Mouse (Mus musculus): Measurements from ENCODE around the gene Lrrc32.

The Lrrc32 gene

DNA sequence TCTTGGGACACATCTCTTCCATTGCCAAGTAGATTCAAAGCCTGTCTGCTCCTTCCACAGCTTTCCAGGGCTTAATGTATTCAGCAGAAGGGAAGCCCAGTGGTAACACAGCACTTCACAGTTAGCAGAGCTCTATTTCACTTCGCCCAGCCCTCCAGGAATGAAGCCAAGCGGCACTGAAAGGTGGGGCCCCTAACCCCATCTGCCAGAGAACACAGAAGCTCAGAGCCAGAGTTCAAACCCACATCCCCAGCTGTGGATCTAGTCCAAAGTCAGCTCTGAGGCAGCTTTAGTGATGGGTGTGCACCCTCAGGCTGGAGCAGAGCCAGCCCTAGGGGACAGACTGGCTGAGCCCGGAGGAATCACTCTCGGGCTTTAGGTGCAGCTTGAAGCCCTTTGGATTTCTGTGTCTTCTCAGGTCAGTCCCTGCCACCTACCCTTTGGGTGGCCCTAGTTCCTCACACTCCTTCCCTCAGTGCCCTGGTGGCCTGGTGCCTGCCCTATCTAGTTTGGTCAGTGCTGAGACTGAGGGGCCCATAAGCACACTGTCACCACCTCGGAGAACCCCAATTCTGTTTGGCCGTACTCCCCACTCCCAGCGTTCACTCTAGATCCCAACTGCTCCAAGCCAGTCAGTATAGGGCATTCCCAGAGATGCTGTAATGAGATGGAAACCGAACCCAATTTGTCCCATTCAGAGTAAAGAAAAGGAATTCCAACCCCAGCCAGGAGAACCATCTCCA is 34.2 kb downstream of the Lrrc32 start:
- no peak for DNase-seq

DNA sequence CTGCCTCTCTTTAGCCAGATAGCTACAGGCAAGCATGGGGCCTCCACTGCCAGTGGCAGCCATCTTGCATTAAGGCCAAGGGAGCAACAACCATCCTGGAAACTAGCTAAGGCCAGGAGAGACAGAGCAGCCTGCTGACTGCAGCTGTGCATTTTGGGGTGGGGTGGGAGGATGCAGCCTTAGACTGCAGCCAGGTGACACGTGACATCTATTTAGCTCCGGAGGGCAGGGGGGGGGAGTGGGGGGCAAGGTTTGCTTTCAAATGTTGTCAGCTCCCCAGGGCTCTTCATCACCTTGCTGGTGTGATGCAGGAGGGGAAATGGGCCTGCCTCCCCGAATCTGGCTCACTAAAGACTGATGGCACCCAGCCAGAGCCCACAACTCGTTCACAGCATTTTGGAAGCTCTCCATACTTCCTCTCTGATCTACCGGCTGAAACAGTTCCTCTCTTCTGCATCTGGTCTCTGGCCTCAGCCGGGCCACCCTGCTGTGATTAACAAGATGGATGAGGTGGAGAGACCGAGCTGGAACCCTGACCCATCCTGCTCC is 34.8 kb downstream of the Lrrc32 start:
- no peak for DNase-seq

DNA sequence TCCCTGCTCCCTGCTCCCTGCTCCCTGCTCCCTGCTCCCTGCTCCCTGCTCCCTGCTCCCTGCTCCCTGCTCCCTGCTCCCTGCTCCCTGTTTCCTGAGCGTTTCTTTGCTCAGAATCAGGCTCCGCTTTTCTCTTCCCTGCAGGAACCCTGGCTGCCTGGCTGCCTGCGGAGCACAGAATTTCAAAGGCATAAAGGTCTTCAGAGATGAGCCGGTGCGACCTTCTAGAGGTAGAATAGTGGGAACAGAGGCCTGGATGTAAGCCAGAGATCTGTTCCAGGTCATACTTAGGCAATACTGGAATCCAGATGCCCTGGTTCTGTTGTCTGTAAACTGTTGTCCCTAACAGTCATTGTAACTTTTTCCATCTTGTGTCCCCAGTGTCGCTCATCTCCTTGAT is 35.3 kb downstream of the Lrrc32 start:
- no peak for DNase-seq

DNA sequence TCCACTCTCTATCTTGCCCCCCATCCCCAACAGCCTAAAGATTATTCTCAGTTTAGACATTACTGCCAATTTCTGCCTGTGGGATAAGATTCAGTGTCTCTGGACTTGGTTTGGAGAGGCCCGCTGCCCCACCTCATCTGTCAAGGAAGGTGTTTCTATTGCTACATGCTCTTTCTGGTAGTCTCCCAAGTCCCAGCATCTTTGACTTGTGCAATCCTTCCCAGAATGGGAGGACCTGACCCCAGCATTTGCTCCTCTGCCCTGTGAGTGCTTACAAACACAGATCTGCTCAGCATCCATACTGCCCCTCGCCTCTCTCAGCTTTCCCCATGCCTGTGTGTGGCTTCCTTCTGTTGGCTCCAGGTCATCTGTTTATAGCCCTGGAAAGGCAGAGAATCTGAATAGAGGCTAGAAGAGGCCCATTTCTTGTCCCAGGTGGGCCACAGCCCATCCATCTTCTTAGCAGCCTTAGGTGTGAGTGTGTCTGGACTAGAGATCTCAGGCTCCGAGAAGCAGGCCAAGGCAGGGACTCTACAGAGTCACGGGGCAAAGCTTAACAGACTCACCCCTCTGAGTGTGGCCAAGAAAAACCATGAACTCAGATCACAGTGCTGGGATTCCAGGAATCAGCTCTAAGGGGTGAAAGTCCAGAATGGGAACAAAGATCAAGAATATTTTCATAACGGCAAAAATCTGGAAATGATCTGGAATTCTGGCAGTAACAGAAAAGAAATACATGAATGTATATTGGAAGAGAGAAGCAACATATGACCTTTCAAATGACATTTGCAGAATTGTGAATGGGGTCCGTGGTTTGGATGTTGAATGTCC is 36.0 kb downstream of the Lrrc32 start:
- DNase-seq: no peak

DNA sequence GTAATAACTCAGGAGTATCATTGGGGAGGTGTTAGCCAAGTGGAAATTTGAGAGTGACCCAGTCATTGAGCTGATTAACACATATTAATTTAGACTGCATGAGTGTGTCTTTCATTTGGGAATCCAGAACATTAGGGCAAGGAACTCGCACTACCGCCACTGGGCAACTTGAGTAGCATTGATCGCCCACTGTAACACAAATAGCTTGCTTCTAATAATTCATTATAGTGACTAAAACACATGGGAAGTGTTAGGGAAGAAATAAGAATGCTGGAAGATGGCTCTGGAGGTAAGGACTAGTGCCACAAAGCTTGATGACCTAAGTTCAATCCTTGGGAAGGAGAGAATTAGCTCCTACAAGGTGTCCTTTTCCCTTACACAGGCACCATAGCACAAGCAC is 38.0 kb downstream of the Lrrc32 start:
- DNase-seq: no peak

DNA sequence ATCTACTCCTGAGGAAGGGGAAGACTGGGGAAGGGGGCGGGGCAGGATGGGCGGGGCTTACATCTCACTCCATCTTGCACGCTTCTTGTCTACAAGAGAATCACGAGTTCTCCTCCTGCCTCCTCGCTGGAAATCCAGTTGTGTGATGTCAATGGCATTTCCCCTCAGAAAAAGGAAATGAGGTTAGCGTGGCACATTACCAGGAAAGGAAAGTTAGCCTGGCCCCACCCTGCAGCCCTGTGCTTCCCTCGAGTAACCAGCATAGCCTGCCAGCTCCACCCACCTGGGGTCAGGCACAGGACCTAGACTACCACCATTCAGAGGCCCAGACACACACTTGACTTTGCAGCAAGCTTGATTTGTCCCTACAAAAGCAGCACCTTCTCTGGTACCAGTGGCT is 42.5 kb downstream of the Lrrc32 start:
- no peak for DNase-seq

DNA sequence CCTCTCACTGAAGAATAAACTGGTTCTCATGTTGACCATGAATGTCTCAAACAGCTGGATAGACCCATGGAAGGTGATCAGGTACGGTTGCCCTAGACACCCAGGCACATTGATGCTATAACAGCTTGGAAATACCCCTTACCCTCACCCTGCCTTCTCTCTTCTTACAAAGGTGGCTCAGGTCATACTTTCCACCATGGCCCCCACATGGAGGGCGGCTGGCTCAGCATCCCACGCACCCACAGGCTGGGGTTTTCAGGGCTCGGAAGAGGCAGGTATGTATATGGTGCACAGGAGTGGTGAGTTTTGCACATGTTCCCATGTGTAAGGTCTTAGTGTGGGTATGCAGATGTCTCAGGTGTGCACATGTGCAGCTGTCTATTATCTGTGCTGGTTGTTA is 43.9 kb downstream of the Lrrc32 start:
- DNase-seq: no peak

DNA sequence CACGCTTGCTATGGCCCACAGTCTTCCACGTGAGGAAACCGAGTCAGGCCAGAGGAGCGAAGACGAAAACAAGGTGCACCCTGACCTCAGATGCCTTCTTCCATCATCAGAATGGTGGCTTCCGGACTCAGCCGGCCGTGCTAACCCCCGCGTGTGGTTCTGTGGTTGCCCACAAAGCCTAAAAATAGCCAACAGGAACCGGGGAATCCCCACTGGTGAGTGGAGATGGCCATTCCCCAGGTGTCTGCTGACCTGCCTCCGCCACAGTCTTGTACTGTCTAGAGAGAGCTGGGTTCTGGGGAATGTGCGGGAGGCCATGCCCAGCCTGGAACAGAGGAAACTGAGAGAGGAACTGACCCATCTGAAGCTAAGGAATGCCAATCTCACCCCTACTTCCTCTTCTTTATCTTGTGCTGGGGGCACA is 45.4 kb downstream of the Lrrc32 start:
- DNase-seq: no peak

DNA sequence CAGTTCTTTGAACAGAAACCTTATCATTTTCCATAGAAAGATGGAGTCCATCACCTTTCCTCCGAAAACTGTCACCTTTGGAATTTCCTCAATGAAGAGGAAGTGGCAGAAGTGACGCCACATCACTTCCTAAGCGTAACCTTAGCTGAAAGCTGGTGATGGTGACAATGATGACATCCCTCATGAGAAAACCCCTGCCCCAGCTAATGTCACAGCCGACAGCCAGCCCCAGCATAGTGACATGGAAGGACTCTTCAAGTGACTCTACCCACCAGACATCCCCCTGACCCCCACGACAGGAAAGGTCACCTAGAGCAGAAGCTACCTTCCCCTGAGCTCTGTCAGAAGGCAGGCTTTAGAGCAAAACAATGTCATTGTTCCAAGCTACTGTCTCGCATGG is 46.1 kb downstream of the Lrrc32 start:
- DNase-seq: no peak

DNA sequence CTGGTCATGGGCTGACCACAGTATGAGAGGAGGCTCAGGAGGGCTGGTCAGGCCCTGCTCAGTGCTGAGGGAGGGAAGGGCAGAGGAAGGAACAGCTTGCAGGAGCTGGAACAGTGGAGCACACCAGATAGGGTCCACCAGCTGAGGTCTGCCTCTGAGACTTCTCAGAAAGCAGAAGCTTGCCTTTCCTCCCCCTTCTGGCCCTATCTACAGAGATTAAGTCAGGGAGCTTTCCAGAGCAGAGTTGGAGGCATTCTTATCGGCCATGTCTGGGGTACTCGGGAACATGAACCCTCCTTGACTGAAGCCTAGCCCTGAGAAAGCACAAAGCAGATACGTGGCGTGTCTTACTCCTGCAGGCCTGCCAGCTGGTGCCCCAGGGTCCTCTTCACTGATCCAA is 46.8 kb downstream of the Lrrc32 start:
- DNase-seq: no peak

DNA sequence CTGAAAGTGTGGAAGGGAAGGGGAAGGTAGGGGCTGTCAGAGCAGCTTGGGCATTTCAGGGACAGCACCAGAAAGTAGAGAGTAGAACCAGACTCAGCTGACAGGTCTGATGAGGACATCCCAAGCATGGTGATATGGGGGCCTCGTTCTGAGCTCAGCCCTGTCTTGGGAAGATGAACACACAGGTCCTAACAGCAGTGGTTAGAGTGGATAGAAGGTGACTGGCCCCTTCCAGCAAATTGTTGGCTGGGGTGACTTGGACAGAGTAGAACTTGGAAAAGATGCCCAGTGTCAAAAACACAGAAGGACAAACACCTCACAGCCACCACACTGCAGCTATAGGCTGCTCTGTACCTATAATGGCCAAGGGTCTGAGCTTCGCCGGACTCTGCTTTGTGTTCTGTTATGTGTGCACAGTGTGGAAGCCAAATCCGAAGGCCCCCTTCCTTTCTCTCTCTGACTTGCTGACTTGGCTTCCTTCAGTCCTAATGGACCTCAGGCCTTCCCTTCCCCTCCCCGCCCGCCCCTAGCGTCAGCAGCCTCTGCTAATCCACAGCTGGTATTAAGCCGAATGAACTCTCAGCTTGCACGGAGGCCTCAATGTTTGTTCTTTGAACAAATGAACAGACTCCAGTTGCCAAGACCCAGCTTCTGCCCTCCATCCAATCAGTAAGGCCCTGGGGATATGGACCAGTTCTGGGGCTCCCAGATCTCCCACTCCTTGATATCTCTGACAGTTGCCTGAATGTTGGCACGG is 48.3 kb downstream of the Lrrc32 start:
- DNase-seq: no peak

DNA sequence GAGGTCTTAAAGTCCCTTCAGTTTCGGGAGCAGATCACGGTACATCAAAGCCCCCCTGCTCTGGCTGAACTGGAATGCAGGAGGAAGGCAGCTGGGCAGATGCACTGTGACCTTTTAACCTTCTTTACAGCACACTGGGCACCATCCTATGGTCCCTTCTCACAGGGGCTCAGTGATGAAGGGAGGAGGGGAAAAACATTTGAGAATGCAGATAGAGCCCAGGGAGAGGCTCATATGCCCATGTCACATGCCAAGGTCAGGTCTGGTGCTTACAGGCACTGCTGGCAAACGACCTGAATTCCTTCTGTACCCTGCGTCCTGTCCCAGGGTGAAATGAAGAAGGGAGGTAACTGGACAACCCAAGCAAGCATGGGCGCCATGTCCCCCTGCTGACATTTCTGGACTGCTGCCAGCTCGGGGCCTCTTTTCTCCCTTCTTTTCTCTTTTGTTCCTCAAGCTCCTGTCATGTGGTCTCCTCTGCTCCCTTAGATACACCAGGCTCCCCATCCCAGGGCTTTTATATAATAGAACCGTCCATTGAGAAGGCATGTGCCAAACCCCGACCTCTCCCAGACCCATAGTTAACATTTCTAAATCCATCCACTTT is 49.0 kb downstream of the Lrrc32 start:
- no peak for DNase-seq

DNA sequence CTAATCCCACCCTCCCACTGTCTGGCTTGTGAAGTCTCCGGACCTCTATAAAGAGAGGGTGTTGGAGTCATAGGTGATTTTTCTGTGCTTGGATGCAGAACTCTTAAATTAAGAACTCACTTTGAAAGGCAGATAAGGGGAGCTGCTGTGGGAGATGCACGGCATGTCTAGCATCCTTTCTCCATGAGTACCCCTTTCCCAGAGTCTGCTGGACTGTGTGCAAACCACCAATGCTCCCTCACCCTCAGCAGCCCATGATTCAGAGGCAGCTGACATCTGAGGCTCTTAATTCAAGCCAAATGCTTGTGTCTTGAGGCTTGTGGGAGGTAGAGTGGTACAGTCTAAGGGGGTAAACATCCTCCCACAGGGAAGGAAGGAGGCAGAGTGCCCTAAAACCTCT is 51.8 kb downstream of the Lrrc32 start:
- no peak for DNase-seq

DNA sequence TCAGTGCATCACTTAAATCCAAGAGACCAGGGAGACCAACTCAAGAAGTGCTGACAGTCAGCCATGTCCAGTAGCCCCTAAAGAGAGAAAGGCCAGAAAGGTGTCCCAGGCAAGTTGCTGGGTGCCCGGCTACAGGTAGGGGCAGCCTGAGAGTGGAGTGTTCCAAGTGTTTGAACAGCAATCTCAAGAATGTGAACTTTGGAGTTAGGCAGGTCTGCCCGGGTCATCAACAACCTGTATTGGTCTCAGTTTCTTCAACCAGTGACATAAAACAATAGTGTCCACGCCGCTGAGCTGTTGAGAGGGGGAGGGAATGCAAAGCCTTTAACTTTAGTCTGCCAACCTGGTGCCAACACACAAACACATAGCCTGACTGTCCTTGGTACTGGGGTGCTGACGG is 52.5 kb downstream of the Lrrc32 start:
- no peak for DNase-seq

DNA sequence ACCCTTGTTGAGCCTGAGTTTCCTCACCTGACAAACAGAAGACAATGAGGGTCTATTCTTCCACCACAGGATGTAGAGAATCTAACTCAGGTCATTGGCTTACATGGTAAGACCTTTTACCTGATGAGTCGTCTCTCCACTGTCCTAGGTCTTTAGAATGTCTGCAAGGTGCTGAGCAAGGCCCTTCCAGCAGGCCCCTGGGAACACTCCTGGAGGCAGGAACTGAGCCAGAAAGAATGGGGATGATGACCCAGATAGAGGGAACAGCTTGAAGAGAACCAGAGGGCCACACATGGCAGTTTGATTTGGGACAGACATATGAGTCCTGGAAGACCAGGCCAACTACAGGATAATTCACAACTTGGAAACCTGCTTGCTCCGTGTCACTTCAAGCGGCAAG is 53.2 kb downstream of the Lrrc32 start:
- no peak for DNase-seq

DNA sequence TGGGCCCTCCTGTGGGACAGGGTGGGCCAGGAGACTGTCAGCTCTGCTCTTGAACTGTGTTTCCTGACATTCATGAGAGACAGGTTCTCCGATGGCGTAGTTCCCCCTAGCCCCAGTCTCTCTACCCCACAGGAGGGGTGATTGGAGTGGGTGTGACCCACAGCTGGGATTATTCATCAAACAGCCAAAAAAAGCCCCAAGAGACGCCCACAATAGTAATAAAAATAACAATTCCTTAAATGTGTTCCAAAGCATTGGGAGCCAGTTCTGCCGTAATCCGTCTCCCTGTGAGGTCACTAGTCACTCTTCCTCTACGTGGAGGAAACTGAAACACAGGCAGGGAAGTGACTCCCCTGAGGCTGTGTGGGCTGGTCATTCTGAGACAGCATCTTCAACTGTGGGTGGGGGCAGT is 53.7 kb downstream of the Lrrc32 start:
- DNase-seq: no peak

DNA sequence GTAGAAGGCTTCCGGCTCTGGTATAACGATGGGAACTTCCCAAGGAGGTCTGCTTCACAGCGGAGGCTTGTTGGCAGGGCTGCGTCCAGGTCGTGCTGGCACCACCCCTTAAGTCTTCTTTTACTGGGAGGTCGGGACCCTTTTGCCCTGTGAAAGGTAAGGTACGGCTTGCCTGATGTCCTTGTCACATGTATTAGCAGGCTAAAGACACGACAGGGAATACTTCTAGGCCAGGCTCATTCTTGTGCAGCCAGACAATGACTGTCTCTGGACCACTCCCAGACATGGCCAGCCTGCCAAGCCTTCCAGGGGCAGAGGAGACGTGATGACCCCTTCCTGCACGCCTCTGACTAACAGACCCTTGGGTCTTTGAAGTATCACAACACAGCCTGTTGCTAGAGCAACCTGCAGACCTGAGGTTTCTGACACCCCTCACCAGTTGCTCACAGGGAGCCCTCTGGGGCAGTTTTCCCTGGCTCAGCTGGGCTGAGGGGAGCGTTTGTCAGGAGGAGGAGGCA is 54.8 kb downstream of the Lrrc32 start:
- no peak for DNase-seq

DNA sequence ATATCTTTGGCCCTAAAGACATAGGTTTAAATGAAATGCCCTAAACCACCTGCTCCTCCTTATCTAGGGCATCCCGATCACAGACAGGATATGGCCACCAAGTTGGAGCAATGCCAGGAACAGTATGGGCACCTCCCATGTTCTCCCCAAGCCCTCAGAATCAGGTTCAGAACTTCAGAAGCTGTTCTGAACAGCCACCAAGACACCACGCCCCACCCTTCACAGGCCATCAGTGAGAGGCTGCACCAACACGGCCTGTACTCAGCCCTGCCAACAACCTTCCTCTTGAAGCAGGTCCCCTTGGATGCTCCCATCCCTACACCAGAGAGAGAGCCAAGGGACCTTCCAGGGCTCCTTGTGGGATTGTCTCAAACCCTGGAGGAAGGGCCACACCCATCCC is 55.5 kb downstream of the Lrrc32 start:
- no peak for DNase-seq

DNA sequence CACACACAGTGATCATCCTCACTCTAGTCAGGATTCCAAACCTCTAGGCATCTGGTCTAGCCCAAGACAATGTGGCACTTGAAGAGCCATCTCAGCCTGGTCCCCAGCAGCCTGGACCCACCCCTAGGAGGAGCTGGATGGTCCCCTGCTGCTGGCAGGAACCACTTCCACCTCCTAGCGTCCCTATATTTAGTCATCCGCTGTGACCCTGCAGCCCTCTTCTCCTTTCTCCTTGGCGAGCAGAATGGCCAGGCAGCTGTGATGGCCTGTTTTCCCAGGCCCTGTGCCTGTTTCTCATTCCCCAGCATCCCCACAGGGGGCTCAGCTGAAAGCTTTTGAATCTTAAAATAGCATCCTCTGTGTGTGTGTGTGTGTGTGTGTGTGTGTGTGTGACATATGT is 59.8 kb downstream of the Lrrc32 start:
- DNase-seq: no peak

DNA sequence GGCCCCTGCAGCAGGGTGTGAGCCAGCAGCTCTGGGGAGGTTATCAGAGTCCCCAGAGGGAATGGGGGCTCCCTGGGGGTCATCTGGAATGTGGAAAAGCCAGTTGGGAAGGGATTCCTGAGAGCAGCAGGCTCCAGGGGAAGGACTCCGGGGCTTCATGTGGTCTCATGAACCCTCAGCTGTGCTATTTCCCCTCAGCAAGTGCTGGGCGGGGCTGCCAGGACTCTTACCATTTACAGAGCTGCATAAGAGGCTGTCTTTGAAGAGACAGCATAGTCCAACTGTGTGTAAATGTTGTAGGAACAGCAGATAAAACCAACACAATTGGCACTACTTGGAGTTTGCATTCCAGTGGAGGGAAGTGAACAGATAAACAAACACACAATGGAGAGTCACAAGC is 61.5 kb downstream of the Lrrc32 start:
- DNase-seq: no peak

DNA sequence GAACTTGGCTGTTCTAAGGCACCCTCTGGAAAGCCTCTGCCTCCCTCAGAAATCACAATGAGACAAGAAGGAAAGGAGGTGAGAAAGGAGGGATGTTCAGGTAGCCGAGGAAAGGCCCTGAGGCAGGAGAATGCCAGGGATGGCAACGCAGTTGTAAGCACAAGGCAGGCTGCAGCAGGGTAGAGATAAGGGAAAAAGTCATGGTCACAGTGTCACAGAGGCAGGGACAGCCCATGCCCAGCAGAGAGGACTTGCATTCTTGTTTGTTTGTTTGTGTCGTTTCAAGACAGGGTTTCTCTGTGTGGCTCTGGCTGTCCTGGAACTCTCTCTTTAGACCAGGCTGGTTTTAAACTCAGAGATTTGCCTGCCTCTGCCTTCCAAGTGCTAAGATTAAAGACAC is 62.0 kb downstream of the Lrrc32 start:
- DNase-seq: no peak
